Mouse (Mus musculus) spleen, adult 2 months (tissue): ENCODE results near the gene Nod2.

Experiments
- CTCF ChIP-seq: fragments of 200-500 bp; IDR thresholded peaks from 2 replicates; pipeline ENCODE4 v1.5.1; 2011; ENCODE audit warnings: mild to moderate bottlenecking, inconsistent platforms; ENCODE audit not compliant: insufficient read depth, insufficient read length, insufficient replicate concordance; ENCODE audit errors: extremely low read depth
- POLR2A ChIP-seq: fragments of 200-500 bp; IDR thresholded peaks from 2 replicates; pipeline ENCODE4 v1.6.1; 2011; ENCODE audit warnings: low read depth, low read length, inconsistent platforms

GRCm38 (mm10) chr8:88642734-88643564, 4.2 kb upstream of the Nod2 start:
- TF ChIP-seq CTCF (no peak), POLR2A (no peak)
